Mouse (Mus musculus) liver, adult 2 months (tissue): Measurements from ENCODE around the gene Stk11ip. TPM values are rescaled to one million over a fixed set of nuclear protein-coding genes. Genes with fewer than 3 reads are reported as not detected.

Source experiments
- DNase-seq: peaks from one replicate; pipeline ENCODE4 v3.0.0-alpha.2; 2011; ENCODE audit warnings: low read depth, low spot score; ENCODE audit errors: extremely low read depth
- H3K27ac ChIP-seq: fragments of 200-500 bp; replicated peaks from 2 replicates; pipeline ENCODE4 v1.5.1; 2012; ENCODE audit warnings: low read depth, mild to moderate bottlenecking, control low read depth, inconsistent platforms, low read length; ENCODE audit not compliant: insufficient read depth
- H3K27me3 ChIP-seq: fragments of 200-500 bp; 2 replicates; pipeline ENCODE4 v1.6.1; 2012; ENCODE audit warnings: mild to moderate bottlenecking, moderate library complexity, low read length, inconsistent platforms; ENCODE audit not compliant: control insufficient read depth, insufficient read depth
- H3K36me3 ChIP-seq: fragments of 200-500 bp; 2 replicates; pipeline ENCODE4 v1.6.1; 2012; ENCODE audit warnings: low read length, inconsistent platforms; ENCODE audit not compliant: control insufficient read depth, insufficient read depth
- H3K4me1 ChIP-seq: fragments of 200-500 bp; 2 replicates; pipeline ENCODE4 v1.6.1; 2011; ENCODE audit warnings: low read length; ENCODE audit not compliant: control insufficient read depth, insufficient read depth
- H3K4me3 ChIP-seq: fragments of 200-500 bp; 2 replicates; pipeline ENCODE4 v1.5.1; 2011; ENCODE audit warnings: low read depth, mild to moderate bottlenecking, control low read depth, low read length, moderate library complexity; ENCODE audit not compliant: insufficient read depth
- H3K79me2 ChIP-seq: fragments of 200-500 bp; 2 replicates; pipeline ENCODE4 v1.6.1; 2012; ENCODE audit warnings: inconsistent platforms, mild to moderate bottlenecking, low read length, moderate library complexity; ENCODE audit not compliant: control insufficient read depth, insufficient read depth
- H3K9ac ChIP-seq: fragments of 200-500 bp; 2 replicates; pipeline ENCODE4 v1.6.1; 2012; ENCODE audit warnings: low read depth, mild to moderate bottlenecking, control low read depth, inconsistent platforms, low read length
- CTCF ChIP-seq: fragments of 200-500 bp; IDR thresholded peaks from 2 replicates; pipeline ENCODE4 v1.5.1; 2011; ENCODE audit warnings: low read depth, low read length, control low read depth
- POLR2A ChIP-seq: fragments of 200-500 bp; IDR thresholded peaks from 2 replicates; pipeline ENCODE4 v1.6.1; 2011; ENCODE audit warnings: low read length, control low read depth; ENCODE audit not compliant: insufficient read depth; ENCODE audit errors: extremely low read depth
- WGBS: fragments of 180-500 bp; shearing (Covaris S2); methylation state at CpG from one replicate; pipeline ENCODE4 v1.1.7; 2018; 5-methylcytosine and 5-hydroxymethylcytosine counted together
- polyA plus RNA-seq: library from polyadenylated mRNA; depleted of rRNA; stranded (reverse); fragments of >200 nt; gene quantifications from 2 replicates; pipeline ENCODE4 v1.2.3, GENCODE M21; 2012
- total RNA-seq: library from RNA; depleted of rRNA; stranded (reverse); fragments of >200 nt; gene quantifications from 2 replicates; pipeline ENCODE4 v1.2.3, GENCODE M21; 2014

Stk11ip gene
- total and polyA plus RNA-seq, 2 experiments = 3.3 to 7.8 TPM

DNA sequence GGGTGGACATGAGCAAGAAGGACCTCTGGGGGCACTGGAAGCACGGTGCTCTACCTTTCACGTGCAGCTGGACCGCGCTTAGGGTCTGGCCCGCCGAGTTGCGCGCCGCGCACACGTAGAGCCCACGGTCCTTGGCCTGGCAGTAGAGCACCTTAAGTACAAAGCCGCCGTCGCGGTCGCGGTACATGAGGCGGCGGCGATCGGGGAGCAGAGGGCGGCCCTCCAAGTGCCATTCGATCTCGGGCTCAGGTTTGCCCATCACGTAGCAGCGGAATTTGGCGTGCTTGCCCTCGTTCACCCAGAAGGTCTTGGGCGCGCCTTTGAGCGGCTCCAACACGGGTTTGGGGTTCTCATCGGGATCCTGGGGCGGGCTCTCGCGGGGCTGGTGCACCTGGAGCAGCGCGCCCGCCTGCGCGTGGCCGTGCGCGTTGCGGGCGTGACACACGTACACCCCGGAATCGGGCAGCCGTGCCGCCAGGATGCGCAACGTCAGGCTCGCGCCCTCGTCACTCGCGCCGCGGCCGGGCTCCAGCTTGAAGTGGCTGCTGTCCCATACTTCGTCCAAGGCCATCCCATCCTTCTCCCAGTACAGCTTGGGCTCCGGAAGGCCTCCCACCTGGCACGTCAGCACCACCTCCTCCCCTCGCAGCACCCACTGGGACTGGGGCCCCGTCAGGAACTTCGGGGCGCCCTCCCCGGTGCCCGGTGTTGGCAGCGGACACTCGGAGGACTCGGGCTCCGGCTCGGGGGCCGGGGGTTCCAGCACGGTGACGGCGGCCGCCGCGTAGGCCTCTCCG is 16.0 kb upstream of the Stk11ip start:
- TF ChIP-seq CTCF = no peak
- TF ChIP-seq POLR2A = no peak
- H3K4me1 ChIP-seq = no peaks in the 10 kb centered on the region
- H3K27ac ChIP-seq = no peak overlapping the region
- peak overlapping the region; percentile 74 for H3K4me3 ChIP-seq
- DNase-seq = no peak
- WGBS = 3% methylated on average over 84 of the region's 84 CpGs
- H3K27me3 ChIP-seq = peaks cover 30% of the 10 kb centered on the region
- H3K36me3 ChIP-seq = no peaks in the 10 kb centered on the region
- peak overlapping the region; percentile 78 for H3K9ac ChIP-seq
- no peaks in the 10 kb centered on the region for H3K79me2 ChIP-seq

- Histone ChIP-seq H3K27ac (no peak within 1 kb of the TSS), H3K9ac (peak within 1 kb of the TSS; percentile 78), H3K36me3 (no peaks in the 10 kb centered on the region), H3K4me3 (peak within 1 kb of the TSS; percentile 74), H3K79me2 (no peaks in the 10 kb centered on the region), H3K4me1 (no peaks in the 10 kb centered on the region), H3K27me3 (peaks cover 30% of the 10 kb centered on the region)
- DNase-seq = no peak
- 4% methylated on average over 65 of the region's 65 CpGs for WGBS
- TF ChIP-seq CTCF (no peak), POLR2A (no peak)
Observed at GRCm38 (mm10) chr1:75505956-75506831, 15.1 kb upstream of the Stk11ip start, which contains the start of gene Obsl1. TSS of gene Obsl1 (minus strand) at chr1:75506452.

- 67% methylated on average over 10 of the region's 10 CpGs for WGBS
- no peaks in the 10 kb centered on the region for H3K79me2 ChIP-seq
- H3K4me3 ChIP-seq = peak within 1 kb of the TSS; percentile 74
- H3K9ac ChIP-seq = peak within 1 kb of the TSS; percentile 78
- peaks cover 30% of the 10 kb centered on the region for H3K27me3 ChIP-seq
- TF ChIP-seq POLR2A (no peak), CTCF (no peak)
- H3K4me1 ChIP-seq = no peaks in the 10 kb centered on the region
- no peak for DNase-seq
- no peak within 1 kb of the TSS for H3K27ac ChIP-seq
- no peaks in the 10 kb centered on the region for H3K36me3 ChIP-seq
Observed at GRCm38 (mm10) chr1:75507006-75507405, 14.3 kb upstream of the Stk11ip start, which contains the start of gene Inha. TSS of gene Inha (plus strand) at chr1:75507077.

- no peak for TF ChIP-seq POLR2A
- no peak for TF ChIP-seq CTCF
- peaks cover 26% of the 10 kb centered on the region for H3K27me3 ChIP-seq
- WGBS = 75% methylated on average over 20 of the region's 20 CpGs
Observed at GRCm38 (mm10) chr1:75509586-75509985, 11.7 kb upstream of the Stk11ip start.

GRCm38 (mm10) chr1:75510154-75510553 is 11.2 kb upstream of the Stk11ip start:
- no peak overlapping the region for H3K27ac ChIP-seq
- no peak overlapping the region for H3K9ac ChIP-seq
- H3K4me1 ChIP-seq = no peaks in the 10 kb centered on the region
- H3K36me3 ChIP-seq = no peaks in the 10 kb centered on the region
- no peak for DNase-seq
- TF ChIP-seq POLR2A (no peak), CTCF (no peak)
- no peak overlapping the region for H3K4me3 ChIP-seq
- peaks cover 25% of the 10 kb centered on the region for H3K27me3 ChIP-seq
- no peaks in the 10 kb centered on the region for H3K79me2 ChIP-seq
- WGBS = 69% methylated on average over 5 of the region's 5 CpGs

More at GRCm38 (mm10) chr1:75509586-75509985, 11.7 kb upstream of the Stk11ip start:
- Histone ChIP-seq H3K36me3 (no peaks in the 10 kb centered on the region), H3K4me3 (no peak overlapping the region), H3K79me2 (no peaks in the 10 kb centered on the region), H3K9ac (no peak overlapping the region), H3K4me1 (no peaks in the 10 kb centered on the region), H3K27ac (no peak overlapping the region)
- DNase-seq = no peak
